Mouse (Mus musculus) embryonic stem cell, embryonic (primary cell): ENCODE measurements around the gene Ccdc163.

Source experiments
- CTCF ChIA-PET, 4 experiments: fragments of 300-600 bp in 2 of 4; fragments of 350-600 bp in 2 of 4; sonication (Branson Sonifier 250); formaldehyde crosslinking; loops; one replicate each; lab custom pipeline; 2022; ENCODE audit warnings: inconsistent platforms in 2 of 4; lab: Charles Lee
- POLR2A ChIA-PET, 4 experiments: fragments of 300-600 bp in 2 of 4; fragments of 350-600 bp in 2 of 4; sonication (Branson Sonifier 250); formaldehyde crosslinking; loops; one replicate each; lab custom pipeline; 2022; ENCODE audit warnings: antibody characterized with exemption in 4 of 4, inconsistent platforms in 1 of 4; lab: Charles Lee

Ccdc163 gene

GRCm38 (mm10) chr4:116721098-116721628, 12.9 kb downstream of the Ccdc163 start:
- POLR2A ChIA-PET, result interaction anchor here (0.5 to 4.8 kb wide), 111 partner anchors 9 to 548 kb away, joined by 3 to 120 read pairs (median 5); partner anchors contain the start of genes Prdx1 (in 4 of the 4), Ccdc163 (in 3 of the 4), Mmachc (in 3 of the 4) and Akr1a1 (in 2 of the 4)
- CTCF ChIA-PET, result interaction anchor here (0.5 to 4.9 kb wide), 24 partner anchors 9 to 389 kb away, joined by 3 to 93 read pairs (median 3); partner anchors contain the start of genes Ccdc163 (in 2 of the 4), Mmachc (in 2 of the 4) and Urod (in 1 of the 4)

- ChIA-PET POLR2A (interaction anchor here in 3 of 4 experiments (0.6 to 4.4 kb wide), 10 partner anchors 9 to 69 kb away, joined by 3 to 120 read pairs (median 33); partner anchors contain the start of genes Ccdc163 (in 1 of the 3) and Mmachc (in 1 of the 3)), CTCF (no interaction called here)
Measured at GRCm38 (mm10) chr4:116722230-116722629, 13.9 kb downstream of the Ccdc163 start.

- POLR2A ChIA-PET, result interaction anchor here (0.5 to 2.8 kb wide), 59 partner anchors 8 to 575 kb away, joined by 3 to 28 read pairs (median 4); partner anchors contain the start of genes Prdx1 (in 4 of the 4), Ccdc163 (in 3 of the 4), Mmachc (in 3 of the 4) and Akr1a1 (in 1 of the 4)
- CTCF ChIA-PET, result interaction anchor here in 3 of 4 experiments (0.6 to 2.9 kb wide), 12 partner anchors 13 to 1624 kb away, joined by 3 to 8 read pairs (median 4); partner anchors contain the start of gene Mknk1 (in 1 of the 3)
Measured at GRCm38 (mm10) chr4:116725444-116725843, 17.1 kb downstream of the Ccdc163 start.

GRCm38 (mm10) chr4:116727401-116727800, 19.1 kb downstream of the Ccdc163 start:
- ChIA-PET POLR2A (interaction anchor here in 2 of 4 experiments (2.4 to 2.8 kb wide), 4 partner anchors 8 to 22 kb away, joined by 10 to 25 read pairs (median 17); partner anchors contain the start of genes Ccdc163 (in 1 of the 2) and Mmachc (in 1 of the 2)), CTCF (interaction anchor here in 1 of 4 experiments (2.9 kb wide), 1 partner anchor 61 kb away, joined by 8 read pairs; no protein-coding TSS in a partner anchor)

GRCm38 (mm10) chr4:116729532-116729931, 21.2 kb downstream of the Ccdc163 start:
- CTCF ChIA-PET, result interaction anchor here in 2 of 4 experiments (0.6 to 3.9 kb wide), 4 partner anchors 10 to 446 kb away, joined by 3 to 22 read pairs (median 3); partner anchors contain the start of gene Tesk2 (in 1 of the 2)
- POLR2A ChIA-PET, result interaction anchor here (0.8 to 6.6 kb wide), 12 partner anchors 9 to 44 kb away, joined by 3 to 96 read pairs (median 14); partner anchors contain the start of genes Tesk2 (in 4 of the 4), Ccdc163 (in 1 of the 4), Mmachc (in 1 of the 4) and Prdx1 (in 1 of the 4)

GRCm38 (mm10) chr4:116731077-116731476, 22.8 kb downstream of the Ccdc163 start:
- ChIA-PET CTCF (interaction anchor here in 3 of 4 experiments (1.3 to 3.9 kb wide), 6 partner anchors 11 to 69 kb away, joined by 3 to 22 read pairs (median 4); partner anchors contain the start of gene Tesk2 (in 1 of the 3)), POLR2A (interaction anchor here in 3 of 4 experiments (0.6 to 6.6 kb wide), 47 partner anchors 9 to 460 kb away, joined by 3 to 96 read pairs (median 4); partner anchors contain the start of genes Ccdc163 (in 3 of the 3), Mmachc (in 3 of the 3), Tesk2 (in 3 of the 3) and Prdx1 (in 2 of the 3))

- CTCF ChIA-PET, result interaction anchor here (0.6 to 3.9 kb wide), 8 partner anchors 13 to 1155 kb away, joined by 3 to 22 read pairs (median 3); partner anchors contain the start of genes Atp6v0b (in 1 of the 4) and Tesk2 (in 1 of the 4)
Measured at GRCm38 (mm10) chr4:116732355-116732754, 24.0 kb downstream of the Ccdc163 start.

GRCm38 (mm10) chr4:116734996-116735395, 26.7 kb downstream of the Ccdc163 start:
- ChIA-PET POLR2A (interaction anchor here in 3 of 4 experiments (0.7 to 6.6 kb wide), 15 partner anchors 9 to 51 kb away, joined by 3 to 96 read pairs (median 5); partner anchors contain the start of genes Ccdc163 (in 2 of the 3), Mmachc (in 2 of the 3) and Tesk2 (in 2 of the 3)), CTCF (interaction anchor here in 2 of 4 experiments (0.7 to 2.0 kb wide), 4 partner anchors 26 to 82 kb away, joined by 3 to 5 read pairs (median 4); partner anchors contain the start of genes Ccdc163 (in 1 of the 2) and Mmachc (in 1 of the 2))

More at GRCm38 (mm10) chr4:116732355-116732754, 24.0 kb downstream of the Ccdc163 start:
- POLR2A ChIA-PET, result interaction anchor here (0.6 to 6.6 kb wide), 43 partner anchors 9 to 401 kb away, joined by 3 to 96 read pairs (median 4); partner anchors contain the start of genes Ccdc163 (in 3 of the 4), Mmachc (in 3 of the 4), Tesk2 (in 3 of the 4) and Mutyh (in 1 of the 4)

- CTCF ChIA-PET, result interaction anchor here in 3 of 4 experiments (0.7 to 1.2 kb wide), 3 partner anchors 14 to 526 kb away, joined by 3 to 6 read pairs (median 4); no protein-coding TSS in a partner anchor
- POLR2A ChIA-PET, result interaction anchor here (0.7 to 5.3 kb wide), 18 partner anchors 9 to 1405 kb away, joined by 3 to 50 read pairs (median 4); partner anchors contain the start of genes Tesk2 (in 3 of the 4), Ccdc163 (in 1 of the 4), Mmachc (in 1 of the 4) and Mutyh (in 1 of the 4)
Measured at GRCm38 (mm10) chr4:116738972-116739751, 30.9 kb downstream of the Ccdc163 start.

GRCm38 (mm10) chr4:116749750-116750149, 41.4 kb downstream of the Ccdc163 start:
- ChIA-PET POLR2A (interaction anchor here in 3 of 4 experiments (0.7 to 5.1 kb wide), 19 partner anchors 10 to 64 kb away, joined by 3 to 26 read pairs (median 4); partner anchors contain the start of genes Prdx1 (in 2 of the 3), Tesk2 (in 2 of the 3), Ccdc163 (in 1 of the 3) and Mmachc (in 1 of the 3)), CTCF (no interaction called here)

GRCm38 (mm10) chr4:116761914-116762313, 53.6 kb downstream of the Ccdc163 start:
- POLR2A ChIA-PET, result no interaction called here
- CTCF ChIA-PET, result no interaction called here

GRCm38 (mm10) chr4:116764001-116764400, 55.7 kb downstream of the Ccdc163 start:
- CTCF ChIA-PET, result no interaction called here

GRCm38 (mm10) chr4:116768510-116768909, 60.2 kb downstream of the Ccdc163 start:
- CTCF ChIA-PET, result interaction anchor here in 3 of 4 experiments (0.6 to 1.3 kb wide), 5 partner anchors 15 to 124 kb away, joined by 3 to 4 read pairs (median 3); no protein-coding TSS in a partner anchor
- POLR2A ChIA-PET, result interaction anchor here in 3 of 4 experiments (0.6 to 3.6 kb wide), 13 partner anchors 8 to 83 kb away, joined by 3 to 16 read pairs (median 6); partner anchors contain the start of genes Ccdc163 (in 1 of the 3), Mmachc (in 1 of the 3), Prdx1 (in 1 of the 3) and Tesk2 (in 1 of the 3)

More at GRCm38 (mm10) chr4:116764001-116764400, 55.7 kb downstream of the Ccdc163 start:
- POLR2A ChIA-PET, result interaction anchor here in 3 of 4 experiments (0.6 to 2.8 kb wide), 14 partner anchors 13 to 206 kb away, joined by 3 to 11 read pairs (median 4); partner anchors contain the start of genes Prdx1 (in 2 of the 3), Gpbp1l1 (in 1 of the 3) and Tesk2 (in 1 of the 3)

GRCm38 (mm10) chr4:116769060-116769459, 60.8 kb downstream of the Ccdc163 start:
- ChIA-PET POLR2A (interaction anchor here in 3 of 4 experiments (0.6 to 3.6 kb wide), 10 partner anchors 13 to 83 kb away, joined by 3 to 16 read pairs (median 6); partner anchors contain the start of genes Prdx1 (in 1 of the 3) and Tesk2 (in 1 of the 3)), CTCF (interaction anchor here in 2 of 4 experiments (0.6 to 1.3 kb wide), 4 partner anchors 14 to 124 kb away, joined by 3 to 4 read pairs (median 3); no protein-coding TSS in a partner anchor)

- ChIA-PET CTCF (interaction anchor here (0.6 to 2.0 kb wide), 13 partner anchors 10 to 59 kb away, joined by 3 to 8 read pairs (median 3); no protein-coding TSS in a partner anchor), POLR2A (interaction anchor here in 3 of 4 experiments (0.7 to 4.9 kb wide), 14 partner anchors 9 to 149 kb away, joined by 3 to 19 read pairs (median 4); partner anchors contain the start of genes Tesk2 (in 2 of the 3), Ccdc163 (in 1 of the 3), Mmachc (in 1 of the 3) and Nasp (in 1 of the 3))
Measured at GRCm38 (mm10) chr4:116776391-116776790, 68.1 kb downstream of the Ccdc163 start.
